ENCODE assay signal across 9 mouse cellular contexts in genomic region chr10:60350077-60350804, GRCm38 (mm10). TPM values are rescaled to one million over a fixed set of nuclear protein-coding genes. Genes with fewer than 3 reads are reported as not detected.
A peak's percentile ranks its signal among the peaks of the same experiment; 100 is the strongest.
DNase-seq lines count a peak whose midpoint lies in the region; ATAC-seq and TF ChIP-seq lines count a peak whose summit lies in the region.
"Had no signal": no experiment of that assay in that cellular context is flagged by ENCODE, and none has a peak within 500 bp of the region (broad histone marks: within the 10 kb centered on the region; RNA-seq: fewer than 3 reads in every experiment).

No protein-coding gene starts in this region.

- ATAC-seq in heart, embryonic 11.5 days (replicated peaks; ENCODE audit: insufficient number of reproducible peaks, low FRiP score, low TSS enrichment) = no peak
- ATAC-seq in midbrain, embryonic 12.5 days (ENCODE audit: low FRiP score, low read depth) = no peak
- ATAC-seq in midbrain, postnatal 0 days (ENCODE audit: low FRiP score) = no peak
- ATAC-seq in intestine, embryonic 16.5 days = no peak
- ATAC-seq in stomach, embryonic 16.5 days (ENCODE audit: insufficient read depth, low FRiP score) = no peak

- peaks cover 47% of the 10 kb centered on the region for H3K4me1 ChIP-seq in heart, embryonic 11.5 days (ENCODE audit: control insufficient read depth, insufficient read depth, low read length)
- peaks cover 32% of the 10 kb centered on the region for H3K4me1 ChIP-seq in midbrain, embryonic 12.5 days
- peaks cover 5% of the 10 kb centered on the region; the same call in 1 of the 2 replicates for H3K4me1 ChIP-seq in midbrain, postnatal 0 days (ENCODE audit: insufficient read depth, low read length)
- peaks cover 59% of the 10 kb centered on the region for H3K4me1 ChIP-seq in intestine, embryonic 16.5 days (ENCODE audit: control insufficient read depth, insufficient read depth, low read length)
- H3K4me1 ChIP-seq in stomach, embryonic 16.5 days (ENCODE audit: control insufficient read depth, insufficient read depth, low read length) = peaks cover 67% of the 10 kb centered on the region

- peak overlapping the region; percentile 36; the same call in 1 of the 2 replicates for H3K27ac ChIP-seq in heart, embryonic 11.5 days (ENCODE audit: low read depth, low read length)
- no peak overlapping the region for H3K27ac ChIP-seq in midbrain, embryonic 12.5 days (replicated peaks)
- no peak overlapping the region for H3K27ac ChIP-seq in midbrain, postnatal 0 days (ENCODE audit: low read depth, low read length)
- peak overlapping the region; percentile 84 for H3K27ac ChIP-seq in intestine, embryonic 16.5 days (ENCODE audit: low read length)
- H3K27ac ChIP-seq in stomach, embryonic 16.5 days (ENCODE audit: low read length) = peak overlapping the region; percentile 97

- H3K9me3 ChIP-seq in heart, embryonic 11.5 days (replicated peaks; ENCODE audit: control insufficient read depth, low read length) = no peaks in the 10 kb centered on the region
- H3K9me3 ChIP-seq in midbrain, embryonic 12.5 days = no peaks in the 10 kb centered on the region
- no peaks in the 10 kb centered on the region for H3K9me3 ChIP-seq in midbrain, postnatal 0 days (ENCODE audit: low read length)
- H3K9me3 ChIP-seq in intestine, embryonic 16.5 days (ENCODE audit: control insufficient read depth, low read length) = no peaks in the 10 kb centered on the region
- no peaks in the 10 kb centered on the region for H3K9me3 ChIP-seq in stomach, embryonic 16.5 days (replicated peaks; ENCODE audit: control insufficient read depth, low read length)

- H3K27me3 ChIP-seq in heart, embryonic 11.5 days (ENCODE audit: control insufficient read depth, insufficient read depth, low read length) = no peaks in the 10 kb centered on the region; the same call in 1 of the 2 replicates
- H3K27me3 ChIP-seq in midbrain, embryonic 12.5 days = peaks cover 32% of the 10 kb centered on the region
- H3K27me3 ChIP-seq in midbrain, postnatal 0 days (ENCODE audit: insufficient read depth, low read length) = peaks cover 20% of the 10 kb centered on the region; the same call in 1 of the 2 replicates
- no peaks in the 10 kb centered on the region for H3K27me3 ChIP-seq in intestine, embryonic 16.5 days (replicated peaks; ENCODE audit: control insufficient read depth, insufficient read depth, low read length)
- H3K27me3 ChIP-seq in stomach, embryonic 16.5 days (ENCODE audit: control insufficient read depth, insufficient read depth, low read length) = 0 out of 2 replicates have a peak, but pooled peaks cover 3% of the 10 kb centered on the region

- 31% methylated on average over 5 of the region's 5 CpGs for WGBS in heart, embryonic 11.5 days (ENCODE audit: insufficient replicate concordance)
- WGBS in midbrain, embryonic 12.5 days = 43% methylated on average over 5 of the region's 5 CpGs
- 47% methylated on average over 5 of the region's 5 CpGs for WGBS in midbrain, postnatal 0 days
- WGBS in intestine, embryonic 16.5 days = 38% methylated on average over 5 of the region's 5 CpGs
- 36% methylated on average over 4 of the region's 5 CpGs for WGBS in stomach, embryonic 16.5 days

- H3K4me2 ChIP-seq in heart, embryonic 11.5 days = peak overlapping the region; percentile 42
- H3K4me2 ChIP-seq in midbrain, embryonic 12.5 days (replicated peaks) = 0 out of 2 replicates have a peak overlapping the region, but pooled peaks have one; percentile 1
- no peak overlapping the region for H3K4me2 ChIP-seq in midbrain, postnatal 0 days (ENCODE audit: low read depth, low read length, poor library complexity, severe bottlenecking)
- peak overlapping the region; percentile 35 for H3K4me2 ChIP-seq in intestine, embryonic 16.5 days (ENCODE audit: low read depth, low read length)
- peak overlapping the region; percentile 57 for H3K4me2 ChIP-seq in stomach, embryonic 16.5 days (ENCODE audit: low read depth, low read length)

- no peak for TF ChIP-seq CTCF in midbrain, postnatal 0 days (IDR thresholded peaks at IDR 0.05)

- DNase-seq in heart, adult 8-10 months (ENCODE audit: low spot score) = no peak
- DNase-seq in midbrain, postnatal 0 days (ENCODE audit: low spot score) = no peak
- no peak for DNase-seq in cerebellum, adult 18-20 months
- no peak for DNase-seq in adrenal gland, postnatal 4 days (ENCODE audit: low spot score in 2 of 2)

- H3K36me3 ChIP-seq in heart, embryonic 11.5 days (ENCODE audit: control insufficient read depth, insufficient read depth, low read length) = no peaks in the 10 kb centered on the region
- H3K36me3 ChIP-seq in midbrain, embryonic 12.5 days = no peaks in the 10 kb centered on the region
- no peaks in the 10 kb centered on the region for H3K36me3 ChIP-seq in midbrain, postnatal 0 days (ENCODE audit: insufficient read depth, low read length)
- no peaks in the 10 kb centered on the region for H3K36me3 ChIP-seq in intestine, embryonic 16.5 days (ENCODE audit: control insufficient read depth, insufficient read depth, low read length)
- H3K36me3 ChIP-seq in stomach, embryonic 16.5 days (ENCODE audit: control insufficient read depth, insufficient read depth, low read length) = no peaks in the 10 kb centered on the region

- H3K4me3 ChIP-seq in heart, embryonic 11.5 days (ENCODE audit: low read depth, low read length) = peak overlapping the region; percentile 28
- H3K4me3 ChIP-seq in midbrain, embryonic 12.5 days = no peak overlapping the region
- no peak overlapping the region for H3K4me3 ChIP-seq in midbrain, postnatal 0 days (ENCODE audit: low read depth, low read length)
- H3K4me3 ChIP-seq in intestine, embryonic 16.5 days (ENCODE audit: low read length) = peak overlapping the region; percentile 6
- peak overlapping the region; percentile 32 for H3K4me3 ChIP-seq in stomach, embryonic 16.5 days (replicated peaks; ENCODE audit: low read length)

- no peak overlapping the region for H3K9ac ChIP-seq in heart, embryonic 11.5 days (ENCODE audit: low read depth, low read length)
- H3K9ac ChIP-seq in midbrain, embryonic 12.5 days (replicated peaks) = no peak overlapping the region
- no peak overlapping the region for H3K9ac ChIP-seq in midbrain, postnatal 0 days (replicated peaks; ENCODE audit: low read length, poor library complexity, severe bottlenecking)
- H3K9ac ChIP-seq in intestine, embryonic 16.5 days (ENCODE audit: low read depth, low read length) = no peak overlapping the region
- peak overlapping the region; percentile 48 for H3K9ac ChIP-seq in stomach, embryonic 16.5 days (ENCODE audit: low read length)

RNA-seq across cellular contexts. Expression of gene Vsir, which starts 3.6 kb away (rescaled TPM):
- polyA plus RNA-seq in heart, embryonic 11.5 days (2014; fragmentation: Nextera tagmentation; extraction: Ambion mirVana) = 1.2 and 1.9 TPM in 2 replicates
- 10 to 100 TPM; 11.2 to 19.9 (median 15.0) TPM for total RNA-seq in heart, adult 8-10 months (2022)
- polyA plus RNA-seq in midbrain, embryonic 12.5 days (2016; fragmentation: Nextera tagmentation; extraction: Ambion mirVana) = 1.7 and 2.3 TPM in 2 replicates
- total RNA-seq in midbrain, postnatal 0 days (2014; rRNA removed) = 5.9 and 15.8 TPM in 2 replicates
- polyA plus RNA-seq in midbrain, postnatal 0 days (2015; fragmentation: Nextera tagmentation; extraction: Ambion mirVana) = 3.4 and 3.7 TPM in 2 replicates
- polyA plus RNA-seq in intestine, embryonic 16.5 days (2015; fragmentation: Nextera tagmentation; extraction: Ambion mirVana) = 10.3 and 11.2 TPM in 2 replicates
- 6.6 and 8.5 TPM in 2 replicates for polyA plus RNA-seq in stomach, embryonic 16.5 days (2015; fragmentation: Nextera tagmentation; extraction: Ambion mirVana)
- total RNA-seq in adrenal gland, postnatal 4 days (2021) = 10 to 100 TPM; 15.7 to 16.5 TPM

RNA-seq across cellular contexts. Expression of gene Gm17455, which starts 49.3 kb away (rescaled TPM):
- 0.66 and 1.6 TPM in 2 replicates for polyA plus RNA-seq in heart, embryonic 11.5 days (2014; fragmentation: Nextera tagmentation; extraction: Ambion mirVana)
- total RNA-seq in heart, adult 8-10 months (2022) = not detected
- polyA plus RNA-seq in midbrain, embryonic 12.5 days (2016; fragmentation: Nextera tagmentation; extraction: Ambion mirVana) = 3.0 and 3.7 TPM in 2 replicates
- total RNA-seq in midbrain, postnatal 0 days (2014; rRNA removed) = 0.93 and 1.9 TPM in 2 replicates
- 6.9 and 12.5 TPM in 2 replicates for polyA plus RNA-seq in midbrain, postnatal 0 days (2015; fragmentation: Nextera tagmentation; extraction: Ambion mirVana)
- polyA plus RNA-seq in intestine, embryonic 16.5 days (2015; fragmentation: Nextera tagmentation; extraction: Ambion mirVana) = 0.72 and 1.0 TPM in 2 replicates
- 0.76 TPM in 1 of 2 replicates, not detected in the other for polyA plus RNA-seq in stomach, embryonic 16.5 days (2015; fragmentation: Nextera tagmentation; extraction: Ambion mirVana)
- not detected for total RNA-seq in adrenal gland, postnatal 4 days (2021)
- total RNA-seq: hematopoietic stem cell, adult 5-6 weeks had no signal

Comparison
In these comparisons a context has a peak if more than half of its experiments do, and no peak if none do; other contexts are left out.
1. H3K27ac ChIP-seq: peak in heart, embryonic 11.5 days (single experiment), intestine, embryonic 16.5 days (single experiment) and stomach, embryonic 16.5 days (single experiment); none in midbrain, embryonic 12.5 days (single experiment) and midbrain, postnatal 0 days (single experiment).
2. H3K4me3 ChIP-seq: peak in heart, embryonic 11.5 days (single experiment), intestine, embryonic 16.5 days (single experiment) and stomach, embryonic 16.5 days (single experiment); none in midbrain, embryonic 12.5 days (single experiment) and midbrain, postnatal 0 days (single experiment).